Mouse (Mus musculus) olfactory bulb, adult 2 months (tissue): ENCODE measurements around the gene Cntnap1.

Source experiments
- CTCF ChIP-seq: fragments of 200-500 bp; IDR thresholded peaks from 2 replicates; pipeline ENCODE4 v1.5.1; 2012; ENCODE audit warnings: low read depth, mild to moderate bottlenecking, low read length, moderate library complexity; ENCODE audit not compliant: insufficient read depth
- POLR2A ChIP-seq: fragments of 200-500 bp; IDR thresholded peaks from 2 replicates; pipeline ENCODE4 v1.6.1; 2012; ENCODE audit warnings: mild to moderate bottlenecking, low read depth, low read length, moderate library complexity; ENCODE audit not compliant: insufficient read depth

GRCm38 (mm10) chr11:101134217-101134865, 36.0 kb upstream of the Cntnap1 start:
- TF ChIP-seq POLR2A (no peak), CTCF (no peak)
